Mouse (Mus musculus) embryonic stem cell, embryonic (primary cell): ENCODE results near the gene Ccdc60.

Experiments used
- CTCF ChIA-PET, 4 experiments: fragments of 300-600 bp in 2 of 4; fragments of 350-600 bp in 2 of 4; sonication (Branson Sonifier 250); formaldehyde crosslinking; loops; one replicate each; lab custom pipeline; 2022; ENCODE audit warnings: inconsistent platforms in 2 of 4; lab: Charles Lee
- POLR2A ChIA-PET, 4 experiments: fragments of 300-600 bp in 2 of 4; fragments of 350-600 bp in 2 of 4; sonication (Branson Sonifier 250); formaldehyde crosslinking; loops; one replicate each; lab custom pipeline; 2022; ENCODE audit warnings: antibody characterized with exemption in 4 of 4, inconsistent platforms in 1 of 4; lab: Charles Lee

Ccdc60 gene

GRCm38 (mm10) chr5:116243622-116244021 is 45.2 kb downstream of the Ccdc60 start:
- CTCF ChIA-PET: interaction anchor here in 2 of 4 experiments (1.2 to 2.4 kb wide), 3 partner anchors 11 to 47 kb away, joined by 3 to 13 read pairs (median 4); no protein-coding TSS in a partner anchor
- POLR2A ChIA-PET: no interaction called here

GRCm38 (mm10) chr5:116231841-116232643 is 56.7 kb downstream of the Ccdc60 start:
- POLR2A ChIA-PET: interaction anchor here (0.6 to 1.7 kb wide), 29 partner anchors 10 to 1263 kb away, joined by 3 to 7 read pairs (median 3); no protein-coding TSS in a partner anchor
- CTCF ChIA-PET: interaction anchor here (0.5 to 3.1 kb wide), 63 partner anchors 9 to 865 kb away, joined by 3 to 19 read pairs (median 3); partner anchors contain the start of gene Srrm4 (in 2 of the 4)

DNA sequence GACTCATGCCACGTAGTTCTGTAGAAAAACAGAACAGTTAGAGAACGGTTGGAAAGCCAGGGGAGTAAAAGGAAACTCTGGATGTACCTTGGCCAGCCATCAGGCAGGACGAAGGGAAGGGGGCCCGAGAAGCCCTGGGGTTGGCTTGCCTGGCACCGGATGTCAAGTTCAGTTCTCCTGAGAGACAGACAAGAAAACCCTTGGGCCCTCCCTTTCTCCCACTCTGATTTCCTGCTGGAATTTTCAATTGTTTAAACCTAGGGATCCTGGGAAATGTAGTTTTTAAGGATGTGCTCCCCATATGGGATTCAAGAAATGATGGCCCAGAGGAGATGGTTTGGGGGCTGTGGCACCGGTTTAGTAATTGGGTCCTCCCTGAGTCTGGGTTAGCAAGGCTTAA is 60.4 kb downstream of the Ccdc60 start:
- ChIA-PET CTCF (no interaction called here), POLR2A (no interaction called here)

DNA sequence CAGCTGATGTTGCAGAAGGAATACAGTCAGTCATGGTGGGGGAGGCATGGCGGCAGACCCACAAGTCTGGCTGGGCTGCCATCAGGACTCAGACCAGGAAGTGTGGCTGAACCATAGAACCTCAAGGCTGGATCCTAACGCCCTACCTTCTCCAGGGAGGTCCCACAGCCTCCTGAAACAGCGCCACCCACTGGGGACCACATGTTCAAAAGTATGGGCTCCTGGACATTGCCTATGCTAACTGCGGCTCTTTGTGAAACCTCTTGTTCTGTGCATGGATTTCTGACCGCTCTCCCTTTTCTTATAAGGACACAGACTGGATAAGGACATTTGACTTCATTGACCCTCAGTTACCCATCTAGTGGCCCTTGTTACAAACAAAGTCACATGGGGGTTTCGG is 64.8 kb downstream of the Ccdc60 start:
- CTCF ChIA-PET: interaction anchor here in 2 of 4 experiments (0.6 to 1.1 kb wide), 2 partner anchors 107 to 966 kb away, joined by 3 read pairs; no protein-coding TSS in a partner anchor

DNA sequence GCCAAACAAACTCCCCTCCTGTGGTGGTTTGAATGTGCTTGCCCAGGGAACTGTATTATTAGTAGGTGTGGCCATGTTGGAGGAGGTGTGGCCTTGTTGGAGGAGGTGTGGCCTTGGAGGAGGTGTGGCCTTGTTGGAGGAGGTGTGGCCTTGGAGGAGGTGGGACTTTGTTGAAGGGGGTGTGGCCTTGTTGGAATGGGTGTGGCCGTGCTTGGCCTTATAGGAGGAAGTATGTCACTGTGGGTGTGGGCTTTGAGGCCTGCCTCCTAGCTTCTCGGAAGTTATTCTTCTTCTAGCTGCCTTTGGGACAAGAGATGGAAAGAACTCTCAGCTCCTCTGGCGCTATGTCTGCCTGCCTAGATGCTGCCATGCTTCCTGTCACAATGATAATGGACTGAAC is 66.9 kb downstream of the Ccdc60 start:
- POLR2A ChIA-PET: interaction anchor here in 3 of 4 experiments (0.9 to 1.4 kb wide), 3 partner anchors 10 kb away, joined by 3 to 4 read pairs (median 3); no protein-coding TSS in a partner anchor
- CTCF ChIA-PET: interaction anchor here in 2 of 4 experiments (0.9 to 1.1 kb wide), 2 partner anchors 105 to 121 kb away, joined by 3 read pairs; no protein-coding TSS in a partner anchor

More for the DNA sequence above, 64.8 kb downstream of the Ccdc60 start:
- POLR2A ChIA-PET: interaction anchor here in 3 of 4 experiments (0.6 to 1.8 kb wide), 7 partner anchors 10 to 221 kb away, joined by 3 to 9 read pairs (median 4); partner anchors contain the start of gene Prkab1 (in 1 of the 3)

- CTCF ChIA-PET: interaction anchor here in 3 of 4 experiments (0.5 to 0.7 kb wide), 3 partner anchors 27 to 263 kb away, joined by 3 to 4 read pairs (median 3); partner anchors contain the start of gene Tmem233 (in 1 of the 3)
- POLR2A ChIA-PET: interaction anchor here in 2 of 4 experiments (0.6 kb wide), 3 partner anchors 10 to 355 kb away, joined by 3 to 10 read pairs (median 3); no protein-coding TSS in a partner anchor
These were observed 69.5 kb downstream of the Ccdc60 start for GRCm38 (mm10) chr5:116219288-116219687.

- ChIA-PET POLR2A (no interaction called here), CTCF (interaction anchor here in 3 of 4 experiments (0.5 to 2.0 kb wide), 3 partner anchors 19 to 602 kb away, joined by 4 to 10 read pairs (median 6); no protein-coding TSS in a partner anchor)
These were observed 76.1 kb downstream of the Ccdc60 start for GRCm38 (mm10) chr5:116212706-116213105.

GRCm38 (mm10) chr5:116209378-116210091 is 79.2 kb downstream of the Ccdc60 start:
- ChIA-PET CTCF (interaction anchor here (0.6 to 0.7 kb wide), 6 partner anchors 15 to 902 kb away, joined by 3 to 8 read pairs (median 4); no protein-coding TSS in a partner anchor), POLR2A (interaction anchor here in 1 of 4 experiments (0.6 to 1.3 kb wide), 2 partner anchors 23 to 68 kb away, joined by 3 read pairs; no protein-coding TSS in a partner anchor)

DNA sequence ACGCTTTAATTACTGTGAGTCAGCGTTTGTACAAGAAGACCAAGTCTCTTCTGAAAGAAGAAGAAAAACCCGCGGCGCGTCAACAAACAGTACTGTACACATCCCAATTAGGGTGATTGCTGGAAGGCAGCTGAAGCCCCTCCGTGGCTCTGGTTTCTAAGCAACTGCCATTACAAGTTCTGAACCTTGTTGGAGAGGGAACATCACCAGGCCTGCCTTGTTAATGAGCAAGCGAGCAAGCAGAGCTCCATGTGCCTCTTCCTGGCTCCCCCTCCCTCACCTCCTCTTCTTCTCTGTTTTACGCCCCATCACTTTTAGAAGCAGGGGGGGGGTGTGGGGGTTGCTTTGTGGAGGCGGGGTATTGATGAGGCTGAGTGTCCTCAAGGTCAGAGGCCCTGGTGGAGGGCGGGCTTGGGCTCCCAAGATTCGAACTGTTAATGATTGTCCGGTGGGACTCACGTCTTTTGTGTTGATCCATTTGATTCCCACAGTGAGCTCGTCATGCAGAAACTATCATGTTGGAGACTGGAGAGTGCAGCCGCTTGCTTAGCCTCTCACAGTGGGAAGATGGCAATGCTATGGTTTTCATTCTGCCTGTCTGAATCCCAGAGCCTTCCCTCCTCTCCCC is 79.9 kb downstream of the Ccdc60 start:
- ChIA-PET POLR2A (interaction anchor here in 1 of 4 experiments (1.3 kb wide), 1 partner anchor 24 kb away, joined by 3 read pairs; no protein-coding TSS in a partner anchor), CTCF (interaction anchor here in 2 of 4 experiments (0.6 to 0.7 kb wide), 3 partner anchors 14 to 179 kb away, joined by 3 to 5 read pairs (median 5); no protein-coding TSS in a partner anchor)

DNA sequence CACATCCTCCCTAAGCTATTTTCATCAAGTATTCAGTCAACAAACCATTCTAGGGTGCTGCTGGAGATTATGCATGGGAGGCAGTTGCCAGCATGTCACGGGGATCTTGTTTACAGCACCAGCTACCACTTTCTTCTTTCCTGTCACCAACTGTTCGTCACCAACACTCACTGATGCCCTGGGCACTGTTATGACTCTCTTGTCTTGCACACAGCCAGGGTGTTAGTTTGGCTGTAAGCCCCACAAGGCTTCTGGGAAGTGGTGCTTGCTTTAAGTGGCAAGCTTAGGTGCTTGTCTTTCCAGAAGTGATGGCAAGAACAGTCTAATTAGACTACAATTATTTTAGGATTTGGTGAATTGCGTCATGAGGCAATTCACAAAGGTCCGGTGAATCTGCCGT is 86.1 kb downstream of the Ccdc60 start:
- ChIA-PET CTCF (interaction anchor here in 2 of 4 experiments (0.7 to 1.6 kb wide), 4 partner anchors 8 to 44 kb away, joined by 3 to 6 read pairs (median 3); no protein-coding TSS in a partner anchor), POLR2A (no interaction called here)

GRCm38 (mm10) chr5:116194499-116194898 is 94.3 kb downstream of the Ccdc60 start:
- CTCF ChIA-PET: interaction anchor here (0.6 to 2.2 kb wide), 8 partner anchors 9 to 226 kb away, joined by 3 to 6 read pairs (median 3); no protein-coding TSS in a partner anchor
- POLR2A ChIA-PET: interaction anchor here in 3 of 4 experiments (0.8 to 1.5 kb wide), 3 partner anchors 14 to 71 kb away, joined by 3 read pairs; no protein-coding TSS in a partner anchor

- POLR2A ChIA-PET: interaction anchor here in 2 of 4 experiments (0.6 to 1.2 kb wide), 5 partner anchors 12 to 169 kb away, joined by 3 to 4 read pairs (median 3); no protein-coding TSS in a partner anchor
- CTCF ChIA-PET: interaction anchor here (0.6 to 2.2 kb wide), 22 partner anchors 9 to 700 kb away, joined by 3 to 13 read pairs (median 5); no protein-coding TSS in a partner anchor
These were observed 96.1 kb downstream of the Ccdc60 start for GRCm38 (mm10) chr5:116192693-116193092.

DNA sequence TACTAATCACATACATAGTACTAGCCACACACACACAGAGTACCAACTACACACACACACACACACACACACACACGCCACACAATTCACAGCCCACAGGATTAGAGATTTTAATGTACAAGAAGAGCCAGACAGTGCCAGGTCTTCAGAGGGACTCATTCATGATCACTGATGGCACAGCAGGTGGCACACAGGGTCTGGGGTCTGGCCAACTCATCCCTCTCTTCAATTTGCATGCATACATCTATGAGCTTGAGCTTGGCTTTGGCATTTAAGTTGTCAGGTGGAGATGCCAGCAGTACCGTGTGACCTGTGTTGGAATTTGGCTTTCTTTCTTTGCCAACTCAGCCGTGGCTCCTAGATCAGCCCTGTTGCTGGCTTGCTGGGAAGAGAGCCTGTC is 97.2 kb downstream of the Ccdc60 start:
- ChIA-PET POLR2A (interaction anchor here in 1 of 4 experiments (1.2 kb wide), 1 partner anchor 33 kb away, joined by 3 read pairs; no protein-coding TSS in a partner anchor), CTCF (interaction anchor here in 2 of 4 experiments (1.1 to 2.0 kb wide), 2 partner anchors 10 to 23 kb away, joined by 6 to 7 read pairs; no protein-coding TSS in a partner anchor)

DNA sequence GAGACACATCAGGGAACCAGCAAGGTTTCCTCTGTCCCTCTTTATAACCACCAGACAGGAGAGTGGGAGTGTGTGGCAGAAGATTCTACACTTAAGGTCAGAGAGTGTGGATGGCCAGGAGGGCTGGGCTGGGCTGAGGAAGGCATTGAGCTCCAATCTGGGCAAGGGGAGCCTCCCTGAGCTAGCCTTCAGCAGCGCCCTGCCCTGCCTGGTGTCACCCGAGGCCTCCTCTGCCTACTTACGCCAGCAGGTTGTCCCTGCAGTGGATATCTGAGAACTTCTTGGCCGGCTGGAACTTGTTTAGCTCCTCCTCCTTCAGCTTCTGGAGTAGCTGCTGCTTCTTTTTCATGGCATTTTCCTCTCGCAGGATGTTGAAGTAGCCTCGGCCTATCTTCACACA is 99.0 kb downstream of the Ccdc60 start:
- POLR2A ChIA-PET: interaction anchor here in 2 of 4 experiments (0.5 to 1.0 kb wide), 2 partner anchors 10 to 701 kb away, joined by 3 to 5 read pairs; no protein-coding TSS in a partner anchor
- CTCF ChIA-PET: interaction anchor here in 2 of 4 experiments (0.6 to 0.9 kb wide), 2 partner anchors 18 to 171 kb away, joined by 3 read pairs; no protein-coding TSS in a partner anchor

- POLR2A ChIA-PET: interaction anchor here in 3 of 4 experiments (0.6 to 1.1 kb wide), 6 partner anchors 10 to 1212 kb away, joined by 3 to 8 read pairs (median 4); no protein-coding TSS in a partner anchor
- CTCF ChIA-PET: interaction anchor here in 3 of 4 experiments (0.6 to 1.6 kb wide), 5 partner anchors 12 to 176 kb away, joined by 3 to 8 read pairs (median 5); no protein-coding TSS in a partner anchor
These were observed 108.2 kb downstream of the Ccdc60 start for GRCm38 (mm10) chr5:116180594-116180993.

GRCm38 (mm10) chr5:116171721-116172120 is 117.1 kb downstream of the Ccdc60 start:
- ChIA-PET POLR2A (interaction anchor here in 2 of 4 experiments (0.5 to 0.7 kb wide), 3 partner anchors 56 to 262 kb away, joined by 3 read pairs; no protein-coding TSS in a partner anchor), CTCF (interaction anchor here in 1 of 4 experiments (0.5 to 1.1 kb wide), 2 partner anchors 19 to 732 kb away, joined by 3 read pairs; no protein-coding TSS in a partner anchor)
